Mouse (Mus musculus) midbrain, postnatal 0 days (tissue): ENCODE measurements around the gene AW549877. TPM values are rescaled to one million over a fixed set of nuclear protein-coding genes. Genes with fewer than 3 reads are reported as not detected.

Experiments
- ATAC-seq: fragments of 200-750 bp; cut with Nextera tagmentation; 2 replicates; pipeline ENCODE4 v1.8.0; 2017; ENCODE audit warnings: moderate number of reproducible peaks, mild to moderate bottlenecking, moderate TSS enrichment, moderate library complexity; ENCODE audit not compliant: low FRiP score
- DNase-seq: peaks from one replicate; pipeline ENCODE4 v3.0.0-alpha.2; 2015; ENCODE audit warnings: low spot score
- H3K27ac ChIP-seq: fragments of 300-500 bp; sonication (generic); 2 replicates; pipeline ENCODE4 v1.5.1; 2014; ENCODE audit warnings: low read depth, mild to moderate bottlenecking, low read length, mixed read lengths
- H3K27me3 ChIP-seq: fragments of 300-500 bp; sonication (generic); 2 replicates; pipeline ENCODE4 v1.6.1; 2014; ENCODE audit warnings: low read length, control low read depth, mixed read lengths; ENCODE audit not compliant: insufficient read depth
- H3K36me3 ChIP-seq: fragments of 300-500 bp; sonication (generic); 2 replicates; pipeline ENCODE4 v1.6.1; 2014; ENCODE audit warnings: low read length, control low read depth, mixed read lengths; ENCODE audit not compliant: insufficient read depth
- H3K4me1 ChIP-seq: fragments of 300-500 bp; sonication (generic); 2 replicates; pipeline ENCODE4 v1.6.1; 2014; ENCODE audit warnings: mild to moderate bottlenecking, control low read depth, antibody characterized with exemption, low read length, mixed read lengths; ENCODE audit not compliant: insufficient read depth
- H3K4me2 ChIP-seq: fragments of 300-500 bp; sonication (generic); 2 replicates; pipeline ENCODE4 v1.6.1; 2014; ENCODE audit warnings: low read depth, mild to moderate bottlenecking, low read length, mixed read lengths; ENCODE audit not compliant: poor library complexity, severe bottlenecking
- H3K4me3 ChIP-seq: fragments of 300-500 bp; sonication (generic); 2 replicates; pipeline ENCODE4 v1.5.1; 2014; ENCODE audit warnings: low read depth, mild to moderate bottlenecking, low read length, moderate library complexity
- H3K9ac ChIP-seq: fragments of 300-500 bp; sonication (generic); replicated peaks from 2 replicates; pipeline ENCODE4 v1.6.1; 2014; ENCODE audit warnings: mild to moderate bottlenecking, low read length, moderate library complexity, mixed read lengths; ENCODE audit not compliant: poor library complexity, severe bottlenecking
- H3K9me3 ChIP-seq: fragments of 300-500 bp; sonication (generic); 2 replicates; pipeline ENCODE4 v1.6.1; 2016; ENCODE audit warnings: low read length, control low read depth
- CTCF ChIP-seq: IDR thresholded peaks from 2 replicates; pipeline ENCODE4 v1.5.1; 2016; ENCODE audit warnings: antibody characterized with exemption, mild to moderate bottlenecking
- WGBS: fragments of 180-500 bp; shearing (Covaris S2); extraction: QIAGEN DNeasy Blood & Tissue Kit; methylation state at CpG from one replicate; pipeline ENCODE4 v1.1.7; 2014; 5-methylcytosine and 5-hydroxymethylcytosine counted together
- polyA plus RNA-seq: library from polyadenylated mRNA; unstranded; fragments of >200 nt; fragmentation: Nextera tagmentation; extraction: Ambion mirVana; gene quantifications from 2 replicates; pipeline ENCODE4 v1.2.1, GENCODE M21; 2015
- total RNA-seq: library from RNA; depleted of rRNA; stranded (reverse); fragments of >200 nt; gene quantifications from 2 replicates; pipeline ENCODE4 v1.2.3, GENCODE M21; 2014

AW549877 gene
- total and polyA plus RNA-seq, 2 experiments from 2014 or later = 25.4 to 36.9 TPM

- peak overlapping the region; percentile 83 for H3K9ac ChIP-seq
- peak overlapping the region; percentile 73 for H3K4me3 ChIP-seq
- TF ChIP-seq CTCF = no peak
- peak overlapping the region; percentile 47 for H3K4me2 ChIP-seq
- ATAC-seq = no peak
- no peaks in the 10 kb centered on the region for H3K27me3 ChIP-seq
- WGBS = 24% methylated on average over 14 of the region's 14 CpGs
- H3K27ac ChIP-seq = peak overlapping the region; percentile 87
- no peaks in the 10 kb centered on the region for H3K9me3 ChIP-seq
- DNase-seq = no peak
- H3K36me3 ChIP-seq = peaks cover 17% of the 10 kb centered on the region
- H3K4me1 ChIP-seq = no peaks in the 10 kb centered on the region
Measured at GRCm38 (mm10) chr15:3994852-3995447, 594 bp downstream of the AW549877 start.

- Histone ChIP-seq H3K4me2 (no peak overlapping the region), H3K27me3 (no peaks in the 10 kb centered on the region), H3K4me3 (no peak overlapping the region), H3K36me3 (peaks cover 28% of the 10 kb centered on the region), H3K9me3 (no peaks in the 10 kb centered on the region), H3K27ac (no peak overlapping the region), H3K4me1 (no peaks in the 10 kb centered on the region), H3K9ac (no peak overlapping the region)
- DNase-seq (peak; percentile 62), ATAC-seq (peak; percentile 41; the same call in 1 of the 2 replicates)
- TF ChIP-seq CTCF = peak; percentile 84
- WGBS = 69% methylated on average over 2 of the region's 2 CpGs
Measured at GRCm38 (mm10) chr15:3987981-3988380, 7.6 kb downstream of the AW549877 start.

DNA sequence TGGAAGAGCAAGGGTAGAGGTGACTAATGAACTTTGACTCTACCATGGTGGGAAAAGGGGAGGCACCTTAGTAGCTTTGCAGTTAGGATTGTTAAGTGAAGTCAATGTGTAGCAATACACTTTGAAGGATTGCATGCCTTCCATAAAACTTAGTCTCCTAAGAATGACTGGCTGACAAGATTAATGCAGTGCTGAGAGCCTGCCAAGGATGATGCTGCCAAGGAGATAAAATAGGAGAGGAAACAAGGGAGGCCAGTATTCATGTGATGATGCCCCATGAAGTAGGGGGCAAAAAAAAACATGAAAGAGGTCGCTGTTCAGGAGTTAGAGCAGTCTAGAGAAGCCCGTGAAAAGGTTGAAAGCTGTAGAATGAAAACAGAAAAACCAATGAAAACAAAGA is 10.7 kb downstream of the AW549877 start:
- Histone ChIP-seq H3K9me3 (no peaks in the 10 kb centered on the region), H3K4me1 (no peaks in the 10 kb centered on the region), H3K27ac (no peak overlapping the region), H3K9ac (no peak overlapping the region), H3K4me2 (no peak overlapping the region), H3K4me3 (no peak overlapping the region), H3K36me3 (peaks cover 16% of the 10 kb centered on the region), H3K27me3 (no peaks in the 10 kb centered on the region)
- 84% methylated on average over 2 of the region's 2 CpGs for WGBS
- DNase-seq (no peak), ATAC-seq (no peak)
- TF ChIP-seq CTCF = no peak

- no peak overlapping the region for H3K9ac ChIP-seq
- no peaks in the 10 kb centered on the region for H3K9me3 ChIP-seq
- no peak overlapping the region for H3K4me3 ChIP-seq
- H3K27ac ChIP-seq = no peak overlapping the region
- ATAC-seq (no peak), DNase-seq (no peak)
- no peak overlapping the region for H3K4me2 ChIP-seq
- H3K27me3 ChIP-seq = no peaks in the 10 kb centered on the region
- H3K36me3 ChIP-seq = peaks cover 16% of the 10 kb centered on the region
- no peaks in the 10 kb centered on the region for H3K4me1 ChIP-seq
- 95% methylated on average over 5 of the region's 5 CpGs for WGBS
- no peak for TF ChIP-seq CTCF
Measured at GRCm38 (mm10) chr15:3982732-3983131, 12.8 kb downstream of the AW549877 start.

- 81% methylated on average over 3 of the region's 3 CpGs for WGBS
- peak overlapping the region; percentile 95 for H3K9ac ChIP-seq
- ATAC-seq = peak; percentile 6; the same call in 1 of the 2 replicates
Measured at GRCm38 (mm10) chr15:3979871-3980270, 15.7 kb downstream of the AW549877 start.

GRCm38 (mm10) chr15:3979061-3979848 is 16.3 kb downstream of the AW549877 start, which contains the start of gene Fbxo4:
Gene Fbxo4, minus strand, starts transcription at chr15:3979573.
- peak; percentile 95 for ATAC-seq
- WGBS = under 1% methylated on average over 61 of the region's 61 CpGs
- TF ChIP-seq CTCF = no peak

More at GRCm38 (mm10) chr15:3979871-3980270, 15.7 kb downstream of the AW549877 start:
- no peak for TF ChIP-seq CTCF
- peak overlapping the region; percentile 99 for H3K27ac ChIP-seq
- no peak for DNase-seq
- no peaks in the 10 kb centered on the region for H3K27me3 ChIP-seq
- H3K4me2 ChIP-seq = peak overlapping the region; percentile 75
- H3K9me3 ChIP-seq = no peaks in the 10 kb centered on the region
- H3K36me3 ChIP-seq = peaks cover 11% of the 10 kb centered on the region
- no peaks in the 10 kb centered on the region for H3K4me1 ChIP-seq
- peak overlapping the region; percentile 70 for H3K4me3 ChIP-seq

More at GRCm38 (mm10) chr15:3979061-3979848, 16.3 kb downstream of the AW549877 start, which contains the start of gene Fbxo4:
- Histone ChIP-seq H3K9me3 (no peaks in the 10 kb centered on the region), H3K36me3 (peaks cover 10% of the 10 kb centered on the region), H3K27me3 (no peaks in the 10 kb centered on the region), H3K27ac (peak within 1 kb of the TSS; percentile 99), H3K9ac (peak within 1 kb of the TSS; percentile 95), H3K4me2 (peak within 1 kb of the TSS; percentile 75), H3K4me3 (peak within 1 kb of the TSS; percentile 70), H3K4me1 (no peaks in the 10 kb centered on the region)
- peak; percentile 67 for DNase-seq
